Mouse (Mus musculus) gastrocnemius, postnatal 36 days (tissue): Measurements from ENCODE around the gene Lpcat2. TPM values are rescaled to one million over a fixed set of nuclear protein-coding genes. Genes with fewer than 3 reads are reported as not detected.
A peak's percentile ranks its signal among the peaks of the same experiment; 100 is the strongest.

ENCODE experiments used
- DNase-seq, 2 experiments: peaks; one replicate each; pipeline ENCODE4 v3.0.0; 2022
- intact Hi-C: fragments of 180-260 bp; cut with DNase I; formaldehyde crosslinking; loops from one replicate; pipeline ENCODE4 v1.15.1; 2025
- microRNA-seq, 2 experiments: library from miRNA; unstranded; fragments of <30 nt; microRNA quantifications; one replicate each; pipeline ENCODE4 v1.2.0; 2021
- total RNA-seq, 2 experiments: library from RNA; stranded (reverse); gene quantifications; 2 replicates each; pipeline ENCODE4 v1.2.3; 2021

Gene Lpcat2
- total RNA-seq, 2 experiments from 2014 or later: 0.32 to 0.43 TPM

- no peak for DNase-seq
- intact Hi-C loops: no loop called here
These were observed 48.5 kb downstream of the Lpcat2 start for GRCm38 (mm10) chr8:92903488-92904135.

GRCm38 (mm10) chr8:92906553-92906952 is 51.4 kb downstream of the Lpcat2 start:
- intact Hi-C loops: no loop called here
- no peak for DNase-seq

GRCm38 (mm10) chr8:92908448-92908847 is 53.3 kb downstream of the Lpcat2 start:
- intact Hi-C loops: no loop called here
- DNase-seq: no peak

- intact Hi-C loops: no loop called here
- DNase-seq: no peak
These were observed 56.3 kb downstream of the Lpcat2 start for GRCm38 (mm10) chr8:92911477-92911876.

- intact Hi-C loops: no loop called here
- peak in 1 of 2 experiments; percentile 46 for DNase-seq
These were observed 58.3 kb downstream of the Lpcat2 start for GRCm38 (mm10) chr8:92913396-92913795.

- intact Hi-C loops: no loop called here
- DNase-seq: no peak
These were observed 60.9 kb downstream of the Lpcat2 start for GRCm38 (mm10) chr8:92916082-92916481.

- intact Hi-C loops: no loop called here
These were observed 66.6 kb downstream of the Lpcat2 start for GRCm38 (mm10) chr8:92921768-92922167.

GRCm38 (mm10) chr8:92928986-92929385 is 73.8 kb downstream of the Lpcat2 start:
- no peak for DNase-seq
- intact Hi-C loops: no loop called here

More at GRCm38 (mm10) chr8:92921768-92922167, 66.6 kb downstream of the Lpcat2 start:
- DNase-seq: no peak

- intact Hi-C loops: no loop called here
- DNase-seq: no peak
These were observed 82.9 kb downstream of the Lpcat2 start for GRCm38 (mm10) chr8:92938056-92938455.

GRCm38 (mm10) chr8:92949071-92949470 is 93.9 kb downstream of the Lpcat2 start:
- DNase-seq: no peak
- intact Hi-C loops: no loop called here

GRCm38 (mm10) chr8:92950639-92951371 is 95.7 kb downstream of the Lpcat2 start:
- intact Hi-C loops: no loop called here
- no peak for DNase-seq

GRCm38 (mm10) chr8:92954044-92954443 is 98.9 kb downstream of the Lpcat2 start:
- no peak for DNase-seq
- intact Hi-C loops: no loop called here

GRCm38 (mm10) chr8:92959779-92960178 is 104.6 kb downstream of the Lpcat2 start, which contains the start of gene Slc6a2:
Slc6a2 (plus strand) TSS chr8:92960079.
- no peak for DNase-seq
- intact Hi-C loops: no loop called here

- no peak for DNase-seq
- intact Hi-C loops: no loop called here
These were observed 105.3 kb downstream of the Lpcat2 start for GRCm38 (mm10) chr8:92960451-92960911.

GRCm38 (mm10) chr8:92961088-92961487 is 105.9 kb downstream of the Lpcat2 start:
- no peak for DNase-seq
- intact Hi-C loops: no loop called here

- no peak for DNase-seq
- intact Hi-C loops: no loop called here
These were observed 109.4 kb downstream of the Lpcat2 start for GRCm38 (mm10) chr8:92964556-92964955.

Small RNA genes lying within 50 kb of the gene (microRNA-seq; reads per million reads assigned to microRNA genes)
- gene Gm22151: 0 reads per million in 2 experiments

Other genes with a start within 250 kb of the Lpcat2 start
- gene Irx6, start 181.1 kb upstream of the Lpcat2 start, total RNA-seq: not detected
- 10 to 100 TPM; 59.7 to 60.9 TPM for gene Mmp2, start 28.0 kb upstream of the Lpcat2 start, total RNA-seq
- gene Capns2, start 46.1 kb downstream of the Lpcat2 start, total RNA-seq: not detected
- gene Slc6a2, start 104.7 kb downstream of the Lpcat2 start, total RNA-seq: under 1 TPM; 0.17 to 0.28 TPM
- gene Ces1a, start 192.9 kb downstream of the Lpcat2 start, total RNA-seq: not detected
- gene Ces1b, start 224.7 kb downstream of the Lpcat2 start, total RNA-seq: not detected